Mouse (Mus musculus) thymus, postnatal 0 days (tissue): ENCODE measurements around the gene Serpina3i. TPM values are rescaled to one million over a fixed set of nuclear protein-coding genes. Genes with fewer than 3 reads are reported as not detected.
"Not testable (repeated sequence)": the region's sequence is repeated elsewhere in the genome, so short reads cannot be mapped to it uniquely, and the experiment has no call there.

Source experiments
- DNase-seq: peaks from one replicate; pipeline ENCODE4 v3.0.0-alpha.2; 2015; ENCODE audit warnings: low spot score
- polyA plus RNA-seq: library from polyadenylated mRNA; unstranded; fragments of >200 nt; fragmentation: Nextera tagmentation; extraction: Ambion mirVana; gene quantifications from 2 replicates; pipeline ENCODE4 v1.2.1, GENCODE M21; 2015

Serpina3i gene
- polyA plus RNA-seq: 20.9 and 23.1 TPM in 2 replicates

- no peak for DNase-seq
Measured at GRCm38 (mm10) chr12:104262863-104263262, at the start of gene Serpina3i. Serpina3i (plus strand) TSS chr12:104263122.

- DNase-seq: no peak
Measured at GRCm38 (mm10) chr12:104213689-104214444, 49.1 kb upstream of the Serpina3i start.

GRCm38 (mm10) chr12:104214445-104214753 lies 48.5 kb upstream of the Serpina3i start, which contains the start of gene Serpina3f:
Serpina3f (plus strand) TSS chr12:104214544.
- DNase-seq: no peak

- no peak for DNase-seq
Measured at GRCm38 (mm10) chr12:104215249-104215648, 47.7 kb upstream of the Serpina3i start.

- DNase-seq: no peak
Measured at GRCm38 (mm10) chr12:104221616-104222015, 41.3 kb upstream of the Serpina3i start.

- DNase-seq: no peak
Measured at GRCm38 (mm10) chr12:104223690-104224089, 39.2 kb upstream of the Serpina3i start.

GRCm38 (mm10) chr12:104224598-104225300 lies 38.2 kb upstream of the Serpina3i start:
- DNase-seq: no peak

- DNase-seq: no peak
Measured at GRCm38 (mm10) chr12:104230762-104231161, 32.2 kb upstream of the Serpina3i start.

- no peak for DNase-seq
Measured at GRCm38 (mm10) chr12:104235915-104236314, 27.0 kb upstream of the Serpina3i start, which contains the start of gene Serpina3g. Serpina3g (plus strand) TSS chr12:104236245.

- not testable (repeated sequence) for DNase-seq
Measured at GRCm38 (mm10) chr12:104238048-104238447, 24.9 kb upstream of the Serpina3i start.

- no peak for DNase-seq
Measured at GRCm38 (mm10) chr12:104243307-104243706, 19.6 kb upstream of the Serpina3i start.

GRCm38 (mm10) chr12:104245092-104245491 lies 17.8 kb upstream of the Serpina3i start:
- no peak for DNase-seq

- no peak for DNase-seq
Measured at GRCm38 (mm10) chr12:104245595-104245994, 17.3 kb upstream of the Serpina3i start.

GRCm38 (mm10) chr12:104247553-104248002 lies 15.3 kb upstream of the Serpina3i start:
- DNase-seq: no peak

GRCm38 (mm10) chr12:104248231-104248630 lies 14.7 kb upstream of the Serpina3i start:
- no peak for DNase-seq

GRCm38 (mm10) chr12:104261041-104261440 lies 1.9 kb upstream of the Serpina3i start:
- no peak for DNase-seq

- DNase-seq: no peak
Measured at GRCm38 (mm10) chr12:104266374-104266773, 3.5 kb downstream of the Serpina3i start.

- DNase-seq: no peak
Measured at GRCm38 (mm10) chr12:104278216-104279055, 15.5 kb downstream of the Serpina3i start.

GRCm38 (mm10) chr12:104279056-104279435 lies 16.1 kb downstream of the Serpina3i start:
- no peak for DNase-seq

- no peak for DNase-seq
Measured at GRCm38 (mm10) chr12:104283380-104283779, 20.5 kb downstream of the Serpina3i start.

GRCm38 (mm10) chr12:104288336-104288735 lies 25.4 kb downstream of the Serpina3i start:
- DNase-seq: no peak

GRCm38 (mm10) chr12:104289872-104290271 lies 26.9 kb downstream of the Serpina3i start:
- no peak for DNase-seq
